Mouse (Mus musculus): Measurements from ENCODE around the gene Asap2. TPM values are rescaled to one million over a fixed set of nuclear protein-coding genes. Genes with fewer than 3 reads are reported as not detected.

The Asap2 gene
- polyA plus RNA-seq (2012; fragmentation: generic; extraction: Trizol): 1 to 10 TPM in 1 of 2 experiments, under 1 TPM in 1; 0.82 to 2.8 TPM

GRCm38 (mm10) chr12:20990132-20990531 lies at the start of gene Asap2:
Asap2 (plus strand) TSS chr12:20990459.

GRCm38 (mm10) chr12:21284761-21285441 lies 294.6 kb downstream of the Asap2 start, which contains the start of gene Cpsf3:
Cpsf3 (plus strand) TSS chr12:21285391.

GRCm38 (mm10) chr12:21286243-21286622 lies 296.0 kb downstream of the Asap2 start, which contains the start of gene Itgb1bp1:
Itgb1bp1 (minus strand) TSS chr12:21286284.

GRCm38 (mm10) chr12:21315923-21316868 lies 325.9 kb downstream of the Asap2 start, which contains the start of gene Iah1:
Iah1 (plus strand) TSS chr12:21316389.

Measured in C3H10T1/2 (cell line).